Mouse (Mus musculus) MEL (cell line): Measurements from ENCODE around the gene Gen1. TPM values are rescaled to one million over a fixed set of nuclear protein-coding genes. Genes with fewer than 3 reads are reported as not detected.
A peak's percentile ranks its signal among the peaks of the same experiment; 100 is the strongest.

Experiments
- DNase-seq: peaks from one replicate; pipeline ENCODE4 v3.0.0; 2011; ENCODE audit warnings: low read depth, low spot score
- H3K27ac ChIP-seq: 2 replicates; pipeline ENCODE4 v1.5.1; 2012; ENCODE audit warnings: low read depth, mild to moderate bottlenecking, control low read depth, low read length, moderate library complexity; ENCODE audit not compliant: control insufficient read depth
- H3K27me3 ChIP-seq, 2 experiments: fragments of 150-350 bp in 1 of 2; sonication (generic) in 1 of 2; 2 replicates each; pipeline ENCODE4 v1.6.1; 2012; ENCODE audit warnings: low read length in 2 of 2, mild to moderate bottlenecking in 2 of 2, improper control_type of control experiment in 1 of 2, moderate library complexity in 1 of 2; ENCODE audit not compliant: insufficient read depth in 2 of 2, control insufficient read depth in 1 of 2
- H3K36me3 ChIP-seq, 2 experiments: 2 replicates each; pipeline ENCODE4 v1.6.1; 2012 to 2014; ENCODE audit warnings: low read length in 2 of 2, improper control_type of control experiment in 1 of 2, inconsistent platforms in 1 of 2, mild to moderate bottlenecking in 1 of 2; ENCODE audit not compliant: insufficient read depth in 2 of 2, control insufficient read depth in 1 of 2
- H3K4me1 ChIP-seq, 2 experiments: fragments of 150-350 bp in 1 of 2; sonication (generic) in 1 of 2; 2 replicates each; pipeline ENCODE4 v1.6.1; 2012; ENCODE audit warnings: low read length in 2 of 2, improper control_type of control experiment in 1 of 2, mild to moderate bottlenecking in 1 of 2; ENCODE audit not compliant: insufficient read depth in 2 of 2, control insufficient read depth in 1 of 2
- H3K4me3 ChIP-seq, 2 experiments: fragments of 150-350 bp in 1 of 2; sonication (generic) in 1 of 2; 2 replicates each; pipeline ENCODE4 v1.5.1; 2012; ENCODE audit warnings: low read depth in 2 of 2, low read length in 2 of 2, mild to moderate bottlenecking in 2 of 2, moderate library complexity in 2 of 2, control low read depth in 1 of 2, improper control_type of control experiment in 1 of 2; ENCODE audit not compliant: control insufficient read depth in 1 of 2, insufficient read depth in 1 of 2
- H3K79me2 ChIP-seq: 2 replicates; pipeline ENCODE4 v1.6.1; 2012; ENCODE audit warnings: mild to moderate bottlenecking, low read length, moderate library complexity; ENCODE audit not compliant: control insufficient read depth, poor library complexity, insufficient read depth
- H3K9ac ChIP-seq: 2 replicates; pipeline ENCODE4 v1.6.1; 2012; ENCODE audit warnings: low read depth, mild to moderate bottlenecking, control low read depth, low read length, moderate library complexity; ENCODE audit not compliant: control insufficient read depth, poor library complexity, severe bottlenecking
- H3K9me3 ChIP-seq: fragments of 150-350 bp; sonication (generic); replicated peaks from 2 replicates; pipeline ENCODE4 v1.6.1; 2012; ENCODE audit warnings: mild to moderate bottlenecking, low read length, improper control_type of control experiment, moderate library complexity; ENCODE audit not compliant: insufficient read depth
- BHLHE40 ChIP-seq: IDR thresholded peaks from 2 replicates; pipeline ENCODE4 v1.6.1; 2012; ENCODE audit warnings: low read depth, mild to moderate bottlenecking, inconsistent platforms, low read length, improper control_type of control experiment, borderline replicate concordance
- CHD2 ChIP-seq: IDR thresholded peaks from 2 replicates; pipeline ENCODE4 v1.6.1; 2011; ENCODE audit warnings: low read length, improper control_type of control experiment
- CTCF ChIP-seq, 3 experiments: IDR thresholded peaks in 2 of 3; conservative IDR thresholded peaks in 1 of 3; 2 replicates each; pipeline ENCODE4 v1.5.1; 2011 to 2012; ENCODE audit warnings: low read length in 3 of 3, low read depth in 2 of 3, mild to moderate bottlenecking in 2 of 3, improper control_type of control experiment in 1 of 3, inconsistent platforms in 1 of 3, mixed read lengths in 1 of 3, moderate library complexity in 1 of 3; ENCODE audit not compliant: control insufficient read depth in 1 of 3, insufficient read depth in 1 of 3, poor library complexity in 1 of 3, severe bottlenecking in 1 of 3
- ETS1 ChIP-seq: IDR thresholded peaks from 2 replicates; pipeline ENCODE4 v1.6.1; 2012; ENCODE audit warnings: low read depth, mild to moderate bottlenecking, inconsistent platforms, low read length, improper control_type of control experiment, moderate library complexity
- JUND ChIP-seq: IDR thresholded peaks from 2 replicates; pipeline ENCODE4 v1.6.1; 2011; ENCODE audit warnings: low read depth, mild to moderate bottlenecking, improper control_type of control experiment, low read length
- MAFK ChIP-seq: IDR thresholded peaks from 2 replicates; pipeline ENCODE4 v1.6.1; 2011; ENCODE audit warnings: low read depth, mild to moderate bottlenecking, low read length, improper control_type of control experiment, borderline replicate concordance
- MAZ ChIP-seq: IDR thresholded peaks from 2 replicates; pipeline ENCODE4 v1.6.1; 2012; ENCODE audit warnings: low read depth, mild to moderate bottlenecking, inconsistent platforms, low read length, improper control_type of control experiment
- RAD21 ChIP-seq: IDR thresholded peaks from 2 replicates; pipeline ENCODE4 v1.6.1; 2011; ENCODE audit warnings: mild to moderate bottlenecking, low read depth, low read length, improper control_type of control experiment
- RCOR1 ChIP-seq: IDR thresholded peaks from 2 replicates; pipeline ENCODE4 v1.6.1; 2012; ENCODE audit warnings: low read depth, mild to moderate bottlenecking, inconsistent platforms, low read length, improper control_type of control experiment
- SIN3A ChIP-seq: IDR thresholded peaks from 2 replicates; pipeline ENCODE4 v1.6.1; 2012; ENCODE audit warnings: low read length, improper control_type of control experiment, inconsistent platforms
- SMC3 ChIP-seq: IDR thresholded peaks from 2 replicates; pipeline ENCODE4 v1.6.1; 2011; ENCODE audit warnings: low read depth, low read length, improper control_type of control experiment
- TCF12 ChIP-seq: IDR thresholded peaks from 2 replicates; pipeline ENCODE4 v1.6.1; 2014; ENCODE audit warnings: low read depth, mild to moderate bottlenecking, inconsistent platforms, low read length, improper control_type of control experiment, moderate library complexity
- USF1 ChIP-seq: IDR thresholded peaks from 2 replicates; pipeline ENCODE4 v1.6.1; 2014; ENCODE audit warnings: low read depth, mild to moderate bottlenecking, inconsistent platforms, low read length, improper control_type of control experiment, moderate library complexity
- USF2 ChIP-seq, 2 experiments: IDR thresholded peaks; 2 replicates each; pipeline ENCODE4 v1.6.1; 2011 to 2012; ENCODE audit warnings: improper control_type of control experiment in 2 of 2, low read length in 2 of 2, borderline replicate concordance in 1 of 2, inconsistent platforms in 1 of 2, low read depth in 1 of 2, mild to moderate bottlenecking in 1 of 2; ENCODE audit not compliant: insufficient read depth in 1 of 2
- ZNF384 ChIP-seq: IDR thresholded peaks from 2 replicates; pipeline ENCODE4 v1.6.1; 2012; ENCODE audit warnings: low read depth, mild to moderate bottlenecking, inconsistent platforms, low read length, improper control_type of control experiment
- polyA plus RNA-seq, 2 experiments: library from polyadenylated mRNA; stranded (reverse) in 1 of 2; unstranded in 1 of 2; fragments of >175 nt in 1 of 2; fragments of >200 nt in 1 of 2; gene quantifications; 2 replicates each; pipeline versions ENCODE4 v1.2.1 to v1.2.4; 2012; ENCODE audit warnings: low replicate concordance in 2 of 2, low read depth in 1 of 2; ENCODE audit not compliant: insufficient read length in 2 of 2, insufficient read depth in 1 of 2, missing spikeins in 1 of 2
- total RNA-seq: library from RNA; depleted of rRNA; stranded (reverse); fragments of 300-350 nt; gene quantifications from 2 replicates; pipeline ENCODE4 v1.2.3, GENCODE M21; 2012

Gene Gen1
- total and polyA plus RNA-seq, 3 experiments = 10.7 to 15.0 TPM; not detected in 1

GRCm38 (mm10) chr12:11306753-11307645 lies 41.4 kb upstream of the Gen1 start:
- no peaks in the 10 kb centered on the region for H3K9me3 ChIP-seq
- H3K79me2 ChIP-seq = no peaks in the 10 kb centered on the region
- no peak overlapping the region for H3K27ac ChIP-seq
- TF ChIP-seq MAFK (0 out of 2 replicates have a peak, but pooled peaks have one; percentile 50), TCF12 (no peak)
- no peaks in the 10 kb centered on the region for H3K27me3 ChIP-seq
- H3K4me3 ChIP-seq = no peak overlapping the region
- peaks cover 11 to 14% of the 10 kb centered on the region in 2 experiments for H3K36me3 ChIP-seq
- no peak for DNase-seq
- peaks cover 2 to 8% of the 10 kb centered on the region in 2 experiments; a peak in 3 of 4 replicates for H3K4me1 ChIP-seq
- H3K9ac ChIP-seq = no peak overlapping the region

DNA sequence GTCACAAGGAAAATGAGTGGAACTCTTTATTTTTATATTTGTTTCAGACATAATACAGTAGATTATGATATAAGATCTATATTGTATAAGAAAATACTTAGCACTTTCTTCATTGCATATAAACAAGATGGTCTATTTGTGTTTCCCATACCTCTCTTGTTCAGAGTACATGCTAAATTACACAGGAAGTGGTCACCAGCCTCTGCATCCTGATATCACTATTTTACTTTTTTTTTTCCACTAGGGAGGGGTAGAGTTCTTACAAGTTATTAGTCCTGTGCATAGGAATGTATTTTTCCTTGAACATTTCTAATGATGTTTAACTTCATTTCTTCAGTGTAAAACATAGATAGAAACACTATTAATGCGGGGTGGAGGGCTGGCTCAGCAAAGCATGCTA lies 35.3 kb upstream of the Gen1 start:
- no peaks in the 10 kb centered on the region for H3K27me3 ChIP-seq
- no peaks in the 10 kb centered on the region for H3K9me3 ChIP-seq
- no peak overlapping the region for H3K27ac ChIP-seq
- no peaks in the 10 kb centered on the region for H3K4me1 ChIP-seq
- no peaks in the 10 kb centered on the region for H3K79me2 ChIP-seq
- H3K36me3 ChIP-seq = peaks cover 2 to 35% of the 10 kb centered on the region in 2 experiments; a peak in 3 of 4 replicates
- no peak overlapping the region for H3K4me3 ChIP-seq
- DNase-seq = no peak
- TF ChIP-seq CTCF (IDR thresholded peaks at IDR 0.05 in 2 of 3, conservative IDR thresholded peaks at IDR 0.05 in 1 of 3; ENCODE audit: control insufficient read depth in 1 of 3, insufficient read depth in 1 of 3, low read depth in 2 of 3, low read length in 3 of 3, poor library complexity in 1 of 3, severe bottlenecking in 1 of 3) (no peak), USF1 (no peak), ETS1 (no peak), MAZ (no peak), BHLHE40 (no peak), ZNF384 (no peak), RCOR1 (no peak), USF2 (IDR thresholded peaks at IDR 0.05; ENCODE audit: borderline replicate concordance in 1 of 2, insufficient read depth in 1 of 2, low read depth in 1 of 2, low read length in 2 of 2) (no peak), JUND (no peak), RAD21 (no peak), CHD2 (no peak)
- no peak overlapping the region for H3K9ac ChIP-seq

- Histone ChIP-seq H3K36me3 (peaks cover 3 to 49% of the 10 kb centered on the region in 2 experiments; a peak in 3 of 4 replicates), H3K4me1 (no peaks in the 10 kb centered on the region), H3K4me3 (no peak overlapping the region), H3K9me3 (no peaks in the 10 kb centered on the region), H3K79me2 (no peaks in the 10 kb centered on the region), H3K27me3 (no peaks in the 10 kb centered on the region), H3K9ac (no peak overlapping the region), H3K27ac (no peak overlapping the region)
- TF ChIP-seq CTCF (IDR thresholded peaks at IDR 0.05 in 2 of 3, conservative IDR thresholded peaks at IDR 0.05 in 1 of 3; ENCODE audit: control insufficient read depth in 1 of 3, insufficient read depth in 1 of 3, low read depth in 2 of 3, low read length in 3 of 3, poor library complexity in 1 of 3, severe bottlenecking in 1 of 3) = peak; percentile 5 to 25 (median 19); a peak in 2 of 6 replicates
- no peak for TF ChIP-seq USF1
- no peak for TF ChIP-seq SIN3A
- 0 out of 2 replicates have a peak, but pooled peaks have one; percentile 3 for TF ChIP-seq SMC3
- DNase-seq = no peak
Measured at GRCm38 (mm10) chr12:11286382-11286781, 20.8 kb upstream of the Gen1 start.
